9 mouse cellular contexts compared by ENCODE assay signal in genomic region chr15:97135291-97135690, GRCm38 (mm10).
DNase-seq lines count a peak whose midpoint lies in the region; ATAC-seq and TF ChIP-seq lines count a peak whose summit lies in the region.
"Had no signal": no experiment of that assay in that cellular context is flagged by ENCODE, and none has a peak within 500 bp of the region (broad histone marks: within the 10 kb centered on the region; RNA-seq: fewer than 3 reads in every experiment).

No protein-coding gene starts in this region.

- H3K9ac ChIP-seq in liver, embryonic 11.5 days (ENCODE audit: low read depth, low read length) = no peak overlapping the region
- H3K9ac ChIP-seq in midbrain, postnatal 0 days (replicated peaks; ENCODE audit: low read length, poor library complexity, severe bottlenecking) = no peak overlapping the region
- H3K9ac ChIP-seq: neural tube, embryonic 13.5 days had no signal

- no peak overlapping the region for H3K4me3 ChIP-seq in liver, embryonic 11.5 days (ENCODE audit: low read depth, low read length)
- no peak overlapping the region for H3K4me3 ChIP-seq in midbrain, postnatal 0 days (ENCODE audit: low read depth, low read length)
- H3K4me3 ChIP-seq: neural tube, embryonic 13.5 days had no signal

- DNase-seq in liver (peak; percentile 24), NIH3T3 (ENCODE audit: low read depth) (peak; percentile 92)
- DNase-seq in liver, embryonic 11.5 days (ENCODE audit: low spot score) = no peak
- peak; percentile 8 to 26 for DNase-seq in cerebellum, postnatal 36 days
- DNase-seq in heart, adult 9 months (ENCODE audit: low spot score in 2 of 2) = peak; percentile 10 to 57
- peak; percentile 9 for DNase-seq in layer of hippocampus, adult 9-11 months
- peak; percentile 87 for DNase-seq in midbrain, postnatal 0 days (ENCODE audit: low spot score)
- peak; percentile 47 for DNase-seq in thymus, postnatal 4 days

- H3K27ac ChIP-seq in liver, embryonic 11.5 days (ENCODE audit: low read depth, low read length) = no peak overlapping the region
- no peak overlapping the region for H3K27ac ChIP-seq in midbrain, postnatal 0 days (ENCODE audit: low read depth, low read length)
- H3K27ac ChIP-seq: neural tube, embryonic 13.5 days had no signal

- WGBS in liver, embryonic 11.5 days = 9% methylated on average over 11 of the region's 11 CpGs
- WGBS in midbrain, postnatal 0 days = 8% methylated on average over 11 of the region's 11 CpGs

- peak; percentile 88 for TF ChIP-seq CTCF in midbrain, postnatal 0 days (IDR thresholded peaks at IDR 0.05)

- no peak for ATAC-seq in liver, embryonic 11.5 days (replicated peaks; ENCODE audit: low FRiP score)
- ATAC-seq in midbrain, postnatal 0 days (ENCODE audit: low FRiP score) = no peak

- no peaks in the 10 kb centered on the region for H3K4me1 ChIP-seq in liver, embryonic 11.5 days (replicated peaks; ENCODE audit: control insufficient read depth, insufficient read depth, low read length)
- H3K4me1 ChIP-seq in midbrain, postnatal 0 days (ENCODE audit: insufficient read depth, low read length) = no peaks in the 10 kb centered on the region
- H3K4me1 ChIP-seq: neural tube, embryonic 13.5 days had no signal

- H3K36me3 ChIP-seq in liver, embryonic 11.5 days (ENCODE audit: control insufficient read depth, insufficient read depth, low read length) = no peaks in the 10 kb centered on the region
- H3K36me3 ChIP-seq in midbrain, postnatal 0 days (ENCODE audit: insufficient read depth, low read length) = no peaks in the 10 kb centered on the region
- H3K36me3 ChIP-seq: neural tube, embryonic 13.5 days had no signal

- H3K27me3 ChIP-seq in liver, embryonic 11.5 days (replicated peaks; ENCODE audit: control insufficient read depth, insufficient read depth, low read length) = no peaks in the 10 kb centered on the region
- no peaks in the 10 kb centered on the region for H3K27me3 ChIP-seq in midbrain, postnatal 0 days (ENCODE audit: insufficient read depth, low read length)
- H3K27me3 ChIP-seq: neural tube, embryonic 13.5 days had no signal

- no peak overlapping the region for H3K4me2 ChIP-seq in liver, embryonic 11.5 days
- H3K4me2 ChIP-seq in midbrain, postnatal 0 days (ENCODE audit: low read depth, low read length, poor library complexity, severe bottlenecking) = no peak overlapping the region
- H3K4me2 ChIP-seq: neural tube, embryonic 13.5 days had no signal

- no peaks in the 10 kb centered on the region for H3K9me3 ChIP-seq in liver, embryonic 11.5 days (ENCODE audit: control insufficient read depth, low read length)
- H3K9me3 ChIP-seq in midbrain, postnatal 0 days (ENCODE audit: low read length) = no peaks in the 10 kb centered on the region
- H3K9me3 ChIP-seq: neural tube, embryonic 13.5 days had no signal
